Mouse (Mus musculus) left cerebral cortex, adult 2 months (tissue): ENCODE measurements around the gene Tssk2. TPM values are rescaled to one million over a fixed set of nuclear protein-coding genes. Genes with fewer than 3 reads are reported as not detected.

Experiments
- DNase-seq, 2 experiments: peaks; one replicate each; pipeline ENCODE4 v3.0.0; 2021 to 2022; ENCODE audit warnings: low spot score in 2 of 2, mixed read lengths in 1 of 2; ENCODE audit errors: extremely low spot score in 1 of 2
- H3K27ac ChIP-seq: fragments of 200-600 bp; 2 replicates; pipeline ENCODE4 v1.8.1; 2022
- H3K4me3 ChIP-seq: fragments of 200-600 bp; 2 replicates; pipeline ENCODE4 v1.8.1; 2022
- CTCF ChIP-seq: fragments of 200-600 bp; IDR thresholded peaks from 2 replicates; pipeline ENCODE4 v1.8.1; 2022; ENCODE audit warnings: antibody characterized with exemption, mild to moderate bottlenecking, moderate library complexity
- intact Hi-C: fragments of 180-260 bp; cut with DNase I; formaldehyde crosslinking; loops from one replicate; pipeline ENCODE4 v1.15.1; 2025
- total RNA-seq, 2 experiments: library from RNA; stranded (reverse); gene quantifications; 2 replicates each; pipeline ENCODE4 v1.2.3; 2021

The Tssk2 gene
- total RNA-seq, 2 experiments from 2014 or later: not detected

GRCm38 (mm10) chr16:17876096-17876495 is 22.3 kb upstream of the Tssk2 start:
- no peak for DNase-seq
- no peak for TF ChIP-seq CTCF
- intact Hi-C loops: no loop called here

GRCm38 (mm10) chr16:17879571-17879970 is 18.9 kb upstream of the Tssk2 start:
- no peak for TF ChIP-seq CTCF
- 0 out of 2 replicates have a peak overlapping the region, but pooled peaks have one; percentile 26 for H3K27ac ChIP-seq
- H3K4me3 ChIP-seq: no peak overlapping the region
- intact Hi-C loops: no loop called here
- no peak for DNase-seq

More at GRCm38 (mm10) chr16:17876096-17876495, 22.3 kb upstream of the Tssk2 start:
- Histone ChIP-seq H3K27ac (no peak overlapping the region), H3K4me3 (no peak overlapping the region)

GRCm38 (mm10) chr16:17882196-17882595 is 16.2 kb upstream of the Tssk2 start:
- H3K27ac ChIP-seq: no peak overlapping the region

DNA sequence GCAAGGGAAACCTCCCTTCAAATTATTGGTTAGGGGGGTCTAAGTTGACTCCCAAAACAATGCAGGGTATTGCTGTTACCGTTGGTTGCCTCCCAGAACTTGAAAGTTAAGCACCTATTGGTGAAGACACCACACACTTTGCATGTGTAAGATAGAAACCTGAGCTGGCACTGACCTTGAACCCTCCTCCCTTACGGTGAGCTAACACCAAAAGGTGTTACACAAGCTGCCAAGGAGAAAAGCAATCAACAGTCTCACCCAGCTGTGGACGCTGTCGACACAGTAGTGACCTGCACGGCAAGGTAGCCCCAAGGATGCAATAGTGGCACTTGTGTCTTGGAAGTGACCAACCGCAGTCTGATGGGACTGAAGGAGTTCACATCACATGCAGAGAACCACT is 14.3 kb upstream of the Tssk2 start:
- no peak for DNase-seq
- intact Hi-C loops: no loop called here
- Histone ChIP-seq H3K4me3 (no peak overlapping the region), H3K27ac (no peak overlapping the region)
- no peak for TF ChIP-seq CTCF

More at GRCm38 (mm10) chr16:17882196-17882595, 16.2 kb upstream of the Tssk2 start:
- no peak for DNase-seq
- TF ChIP-seq CTCF: no peak
- no peak overlapping the region for H3K4me3 ChIP-seq
- intact Hi-C loops: no loop called here

DNA sequence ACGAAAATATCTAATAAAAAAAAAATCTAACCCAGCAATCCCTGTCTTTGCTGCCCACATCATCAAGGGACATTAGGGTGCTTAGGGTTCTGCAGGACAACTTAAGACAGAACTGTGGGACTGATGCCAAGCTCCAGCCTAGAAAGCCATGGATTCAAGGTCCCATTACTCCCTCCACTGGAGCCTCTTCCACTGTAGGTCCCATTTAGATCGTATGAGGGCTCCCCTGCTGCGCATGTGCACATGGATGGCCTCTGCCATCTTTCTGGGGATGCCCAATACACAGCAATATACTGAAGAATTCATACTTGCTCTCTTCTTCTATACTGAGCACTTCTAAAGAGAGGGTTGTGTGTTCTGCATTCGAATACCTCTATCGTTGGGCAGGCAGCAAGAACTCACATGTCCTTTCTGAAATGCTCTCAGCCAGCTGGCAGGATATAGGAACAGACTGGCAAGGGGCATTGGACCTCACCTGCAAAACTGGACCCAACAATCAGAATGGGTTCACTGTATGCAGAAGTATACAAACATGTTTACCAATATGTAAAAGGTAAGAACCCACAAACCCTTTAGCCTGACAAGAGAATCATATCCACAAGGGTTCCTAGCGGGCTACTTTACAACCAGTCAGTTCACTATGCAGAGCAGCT is 8.6 kb upstream of the Tssk2 start:
- peak overlapping the region; percentile 99 for H3K4me3 ChIP-seq
- intact Hi-C loops: no loop called here
- TF ChIP-seq CTCF: no peak
- DNase-seq: no peak
- H3K27ac ChIP-seq: no peak overlapping the region

DNA sequence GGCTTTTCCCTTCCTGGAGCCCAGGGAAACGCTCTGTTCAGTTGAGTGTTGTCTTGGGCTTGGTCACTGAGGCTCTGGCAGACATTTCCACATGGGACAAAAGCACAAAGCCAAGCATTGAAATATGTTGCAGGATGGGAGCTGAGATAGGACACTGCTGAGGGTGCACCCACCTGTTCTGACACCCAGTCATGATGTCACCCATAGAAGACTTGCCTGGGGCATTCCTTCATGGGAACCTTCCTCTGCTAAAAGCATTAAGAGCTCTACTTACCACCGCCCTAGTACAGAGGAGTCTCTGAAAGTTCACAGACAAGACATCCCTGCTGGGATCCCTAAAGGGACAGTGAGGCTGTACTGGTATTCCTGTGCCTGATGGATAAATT is 8.1 kb upstream of the Tssk2 start:
- DNase-seq: no peak
- Histone ChIP-seq H3K4me3 (peak overlapping the region; percentile 99), H3K27ac (no peak overlapping the region)
- intact Hi-C loops: no loop called here
- TF ChIP-seq CTCF: no peak

- H3K27ac ChIP-seq: peak overlapping the region; percentile 99
- H3K4me3 ChIP-seq: peak overlapping the region; percentile 99
- intact Hi-C loops: no loop called here
- no peak for TF ChIP-seq CTCF
- DNase-seq: peak; percentile 37 to 51
Observed at GRCm38 (mm10) chr16:17890917-17891566, 7.4 kb upstream of the Tssk2 start.

DNA sequence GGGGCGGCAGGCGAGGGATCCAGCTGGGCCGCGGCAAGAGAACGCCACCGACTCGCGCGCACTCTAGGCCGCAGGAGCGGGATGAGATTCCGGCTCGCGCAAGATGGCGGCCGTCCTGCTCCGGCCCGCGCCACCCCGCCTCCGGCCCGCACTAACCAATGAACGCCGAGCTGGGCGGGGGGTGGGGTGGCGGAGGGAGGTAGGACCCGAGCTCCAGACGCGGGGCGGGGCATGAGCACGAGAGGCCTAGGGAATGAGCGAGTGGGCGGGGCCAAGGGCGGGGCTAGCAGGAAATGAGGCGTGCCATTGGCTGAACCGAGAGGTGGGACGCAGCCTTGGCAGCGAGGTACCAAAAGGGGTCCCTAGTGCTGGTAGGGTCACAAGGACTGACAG is 6.9 kb upstream of the Tssk2 start, which contains the start of gene Gm20518:
Gm20518 (minus strand) TSS at position 105 of the 393 bp plus-strand sequence.
- DNase-seq: peak; percentile 98 to 99
- intact Hi-C loops: no loop called here
- Histone ChIP-seq H3K4me3 (peak within 1 kb of the TSS; percentile 99), H3K27ac (peak within 1 kb of the TSS; percentile 99)
- no peak for TF ChIP-seq CTCF

DNA sequence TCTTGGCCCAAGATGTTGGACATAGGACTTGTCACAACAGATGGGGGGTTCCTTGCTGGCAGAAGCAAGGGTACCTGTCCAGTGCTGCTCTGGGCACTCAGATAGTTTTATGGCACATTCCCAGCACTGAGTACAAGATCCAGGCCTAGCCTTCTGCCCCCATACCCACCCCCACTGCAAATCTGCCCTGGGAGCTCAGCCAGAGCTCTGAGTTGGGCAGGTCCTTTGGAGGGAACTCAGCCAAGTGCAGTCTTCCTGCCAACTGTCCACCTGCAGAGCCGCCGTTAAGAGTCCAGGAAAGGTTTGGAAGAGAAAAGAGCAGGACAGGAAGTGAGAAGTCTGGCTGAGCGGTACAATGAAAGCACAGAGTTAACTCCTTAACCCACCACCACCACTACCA is 5.8 kb upstream of the Tssk2 start:
- Histone ChIP-seq H3K4me3 (no peak overlapping the region), H3K27ac (no peak overlapping the region)
- DNase-seq: no peak
- no peak for TF ChIP-seq CTCF
- intact Hi-C loops: no loop called here

DNA sequence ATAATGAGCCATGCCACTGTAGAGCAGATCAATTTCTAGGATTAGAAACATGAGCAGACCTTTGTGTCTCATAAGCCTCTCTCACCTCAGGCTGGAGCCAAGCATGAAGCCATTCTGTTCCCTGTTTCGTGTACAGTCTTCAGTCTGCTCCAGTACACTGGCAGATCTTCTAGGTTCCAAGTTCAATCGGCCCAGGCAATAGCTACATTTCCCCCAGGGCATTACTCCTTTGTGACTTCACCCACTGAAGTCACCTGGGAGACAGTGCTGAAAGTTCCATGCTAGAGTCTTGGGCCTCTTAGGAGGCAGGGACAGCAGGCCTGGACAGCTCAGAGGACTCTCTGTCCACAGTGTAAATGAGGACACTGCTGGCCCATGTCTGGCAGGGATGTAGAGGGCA is 4.5 kb upstream of the Tssk2 start, which contains the start of gene Tssk1:
Tssk1 (plus strand) TSS at position 301 of the 400 bp plus-strand sequence.
- intact Hi-C loops: no loop called here
- no peak for TF ChIP-seq CTCF
- no peak within 1 kb of the TSS for H3K27ac ChIP-seq
- no peak within 1 kb of the TSS for H3K4me3 ChIP-seq
- no peak for DNase-seq

DNA sequence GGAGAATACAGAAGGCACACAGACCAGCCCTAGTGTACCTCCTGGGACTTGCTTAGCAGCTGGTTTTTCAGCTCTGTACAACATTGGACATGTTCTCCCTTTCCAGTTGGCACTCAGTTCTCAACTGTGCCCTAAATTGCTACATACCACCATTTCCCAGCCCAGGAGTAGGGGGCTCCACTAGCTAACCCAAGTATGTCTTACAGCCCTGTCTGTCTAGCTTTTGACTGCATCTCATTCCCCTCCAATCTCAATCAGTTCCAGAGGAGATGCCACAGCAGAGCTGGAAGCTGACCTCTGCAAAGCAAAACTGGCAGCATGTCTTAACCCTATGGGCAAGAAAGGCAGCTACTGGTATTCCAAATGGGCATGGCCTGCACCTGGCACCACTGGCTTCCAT is 2.3 kb upstream of the Tssk2 start:
- Histone ChIP-seq H3K27ac (no peak overlapping the region), H3K4me3 (no peak overlapping the region)
- TF ChIP-seq CTCF: no peak
- intact Hi-C loops: no loop called here
- DNase-seq: no peak

DNA sequence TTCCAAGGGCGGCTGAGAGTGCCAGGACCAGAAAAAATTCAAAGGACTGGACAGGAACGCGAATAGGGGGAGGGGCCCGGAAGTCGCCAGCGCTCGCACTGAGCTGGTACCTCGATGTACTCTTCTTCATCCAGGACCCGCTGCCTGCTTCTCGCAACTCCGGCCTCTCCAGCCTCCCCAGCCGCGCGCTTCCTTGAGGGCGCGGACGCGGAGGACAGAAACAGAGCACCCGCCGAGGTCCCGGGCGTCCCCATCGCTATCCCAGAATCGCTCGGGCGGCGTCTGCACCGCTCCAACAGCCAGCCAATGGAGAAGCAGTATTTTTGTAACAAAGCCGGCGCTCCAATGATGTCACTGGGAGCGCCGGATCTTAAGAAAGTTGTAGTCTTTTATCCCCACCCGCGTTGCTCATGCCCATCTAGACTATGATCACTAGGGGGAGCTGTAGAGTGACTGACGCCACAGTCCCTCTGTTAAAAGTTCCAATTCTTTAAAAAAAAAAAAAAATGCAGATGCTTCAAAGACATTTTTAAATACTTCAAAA is 12.7 kb downstream of the Tssk2 start, which contains the start of gene Ess2:
Ess2 (minus strand) TSS at position 297 of the 544 bp plus-strand sequence.
- Histone ChIP-seq H3K4me3 (peak within 1 kb of the TSS; percentile 84), H3K27ac (peak within 1 kb of the TSS; percentile 90)
- intact Hi-C loops: loop anchor here (1.0 to 2.0 kb wide), 2 partner anchors 75 to 138 kb away; no protein-coding TSS in a partner anchor
- DNase-seq: peak; percentile 92
- peak; percentile 98 for TF ChIP-seq CTCF
